Mouse (Mus musculus) stomach, embryonic 16.5 days (tissue): Measurements from ENCODE around the gene Mllt3. TPM values are rescaled to one million over a fixed set of nuclear protein-coding genes. Genes with fewer than 3 reads are reported as not detected.
"Not testable (repeated sequence)": the region's sequence is repeated elsewhere in the genome, so short reads cannot be mapped to it uniquely, and the experiment has no call there.

Experiments
- ATAC-seq: fragments of 200-750 bp; cut with Nextera tagmentation; 2 replicates; pipeline ENCODE4 v1.8.0; 2017; ENCODE audit warnings: moderate number of reproducible peaks, moderate TSS enrichment; ENCODE audit not compliant: insufficient read depth, low FRiP score
- H3K27ac ChIP-seq: fragments of 300-500 bp; sonication (generic); 2 replicates; pipeline ENCODE4 v1.5.1; 2014; ENCODE audit warnings: low read length
- H3K27me3 ChIP-seq: fragments of 300-500 bp; sonication (generic); 2 replicates; pipeline ENCODE4 v1.6.1; 2014; ENCODE audit warnings: low read length, control low read depth, mixed read lengths; ENCODE audit not compliant: control insufficient read depth, insufficient read depth
- H3K36me3 ChIP-seq: fragments of 300-500 bp; sonication (generic); 2 replicates; pipeline ENCODE4 v1.6.1; 2014; ENCODE audit warnings: low read length; ENCODE audit not compliant: control insufficient read depth, insufficient read depth
- H3K4me1 ChIP-seq: fragments of 300-500 bp; sonication (generic); 2 replicates; pipeline ENCODE4 v1.6.1; 2014; ENCODE audit warnings: low read length, control low read depth, mixed read lengths; ENCODE audit not compliant: control insufficient read depth, insufficient read depth
- H3K4me2 ChIP-seq: fragments of 300-500 bp; sonication (generic); 2 replicates; pipeline ENCODE4 v1.6.1; 2014; ENCODE audit warnings: low read depth, low read length, mixed read lengths
- H3K4me3 ChIP-seq: fragments of 300-500 bp; sonication (generic); replicated peaks from 2 replicates; pipeline ENCODE4 v1.5.1; 2014; ENCODE audit warnings: mild to moderate bottlenecking, low read length
- H3K9ac ChIP-seq: fragments of 300-500 bp; sonication (generic); 2 replicates; pipeline ENCODE4 v1.6.1; 2014; ENCODE audit warnings: low read length
- H3K9me3 ChIP-seq: fragments of 300-500 bp; sonication (generic); replicated peaks from 2 replicates; pipeline ENCODE4 v1.6.1; 2016; ENCODE audit warnings: low read length, control low read depth; ENCODE audit not compliant: control insufficient read depth
- WGBS: fragments of 180-500 bp; shearing (Covaris S2); extraction: QIAGEN DNeasy Blood & Tissue Kit; methylation state at CpG from one replicate; pipeline ENCODE4 v1.1.7; 2014; 5-methylcytosine and 5-hydroxymethylcytosine counted together
- polyA plus RNA-seq: library from polyadenylated mRNA; unstranded; fragments of >200 nt; fragmentation: Nextera tagmentation; extraction: Ambion mirVana; gene quantifications from 2 replicates; pipeline ENCODE4 v1.2.1, GENCODE M21; 2015

Gene Mllt3
- polyA plus RNA-seq, 1 experiment from 2014 or later, result 41.5 TPM

GRCm38 (mm10) chr4:87991710-87992109, 41.5 kb downstream of the Mllt3 start:
- WGBS, result 80% methylated on average over 5 of the region's 5 CpGs
- Histone ChIP-seq H3K4me2 (no peak overlapping the region), H3K4me1 (peaks cover 6% of the 10 kb centered on the region; the same call in 1 of the 2 replicates), H3K9me3 (no peaks in the 10 kb centered on the region), H3K36me3 (no peaks in the 10 kb centered on the region), H3K4me3 (no peak overlapping the region), H3K27ac (no peak overlapping the region), H3K9ac (no peak overlapping the region), H3K27me3 (no peaks in the 10 kb centered on the region)
- ATAC-seq, result no peak

- no peak for ATAC-seq
- Histone ChIP-seq H3K27ac (no peak overlapping the region), H3K27me3 (no peaks in the 10 kb centered on the region), H3K9ac (no peak overlapping the region), H3K9me3 (no peaks in the 10 kb centered on the region), H3K4me2 (no peak overlapping the region), H3K4me1 (peaks cover 6% of the 10 kb centered on the region; the same call in 1 of the 2 replicates), H3K4me3 (no peak overlapping the region), H3K36me3 (no peaks in the 10 kb centered on the region)
- 76% methylated on average over 5 of the region's 5 CpGs for WGBS
These were observed 42.2 kb downstream of the Mllt3 start for GRCm38 (mm10) chr4:87990940-87991339.

GRCm38 (mm10) chr4:87985281-87985680, 47.9 kb downstream of the Mllt3 start:
- Histone ChIP-seq H3K4me3 (no peak overlapping the region), H3K27ac (peak overlapping the region; percentile 76), H3K9me3 (no peaks in the 10 kb centered on the region), H3K36me3 (no peaks in the 10 kb centered on the region), H3K27me3 (no peaks in the 10 kb centered on the region), H3K9ac (no peak overlapping the region), H3K4me1 (peaks cover 29% of the 10 kb centered on the region), H3K4me2 (peak overlapping the region; percentile 24; the same call in 1 of the 2 replicates)
- no peak for ATAC-seq
- WGBS, result 45% methylated on average over 4 of the region's 4 CpGs

- H3K9me3 ChIP-seq, result no peaks in the 10 kb centered on the region
- peaks cover 29% of the 10 kb centered on the region for H3K4me1 ChIP-seq
- H3K9ac ChIP-seq, result no peak overlapping the region
- H3K4me2 ChIP-seq, result peak overlapping the region; percentile 24
- H3K27ac ChIP-seq, result peak overlapping the region; percentile 76
- ATAC-seq, result peak; percentile 92; the same call in 1 of the 2 replicates
- WGBS, result 23% methylated on average over 3 of the region's 3 CpGs
- H3K4me3 ChIP-seq, result no peak overlapping the region
- no peaks in the 10 kb centered on the region for H3K36me3 ChIP-seq
- no peaks in the 10 kb centered on the region for H3K27me3 ChIP-seq
These were observed 48.6 kb downstream of the Mllt3 start for GRCm38 (mm10) chr4:87984589-87984988.

GRCm38 (mm10) chr4:87984091-87984490, 49.1 kb downstream of the Mllt3 start:
- no peak overlapping the region for H3K9ac ChIP-seq
- H3K4me3 ChIP-seq, result no peak overlapping the region
- no peaks in the 10 kb centered on the region for H3K36me3 ChIP-seq
- H3K27me3 ChIP-seq, result no peaks in the 10 kb centered on the region
- H3K4me1 ChIP-seq, result peaks cover 27% of the 10 kb centered on the region
- H3K4me2 ChIP-seq, result peak overlapping the region; percentile 23; the same call in 1 of the 2 replicates
- WGBS, result 47% methylated on average over 5 of the region's 5 CpGs
- H3K9me3 ChIP-seq, result no peaks in the 10 kb centered on the region
- H3K27ac ChIP-seq, result peak overlapping the region; percentile 76
- no peak for ATAC-seq

- H3K9ac ChIP-seq, result no peak overlapping the region
- no peak overlapping the region for H3K4me3 ChIP-seq
- no peaks in the 10 kb centered on the region for H3K36me3 ChIP-seq
- H3K9me3 ChIP-seq, result no peaks in the 10 kb centered on the region
- no peak overlapping the region for H3K4me2 ChIP-seq
- H3K27me3 ChIP-seq, result no peaks in the 10 kb centered on the region
- peaks cover 32% of the 10 kb centered on the region for H3K4me1 ChIP-seq
- no peak for ATAC-seq
- H3K27ac ChIP-seq, result no peak overlapping the region
- 39% methylated on average over 5 of the region's 5 CpGs for whole genome bisulfite sequencing
These were observed 50.6 kb downstream of the Mllt3 start for GRCm38 (mm10) chr4:87982578-87982977.

GRCm38 (mm10) chr4:87977820-87978448, 55.2 kb downstream of the Mllt3 start:
- WGBS, result 24% methylated on average over 11 of the region's 11 CpGs
- no peak for ATAC-seq
- no peak overlapping the region for H3K4me3 ChIP-seq
- peaks cover 10% of the 10 kb centered on the region for H3K4me1 ChIP-seq
- H3K9ac ChIP-seq, result no peak overlapping the region
- H3K36me3 ChIP-seq, result no peaks in the 10 kb centered on the region
- no peaks in the 10 kb centered on the region for H3K9me3 ChIP-seq
- H3K27me3 ChIP-seq, result no peaks in the 10 kb centered on the region
- no peak overlapping the region for H3K4me2 ChIP-seq
- peak overlapping the region; percentile 6; the same call in 1 of the 2 replicates for H3K27ac ChIP-seq

GRCm38 (mm10) chr4:87965836-87966235, 67.3 kb downstream of the Mllt3 start:
- Histone ChIP-seq H3K4me1 (peaks cover 4% of the 10 kb centered on the region), H3K36me3 (no peaks in the 10 kb centered on the region), H3K9me3 (no peaks in the 10 kb centered on the region), H3K4me3 (no peak overlapping the region), H3K27ac (no peak overlapping the region), H3K9ac (no peak overlapping the region), H3K4me2 (no peak overlapping the region), H3K27me3 (no peaks in the 10 kb centered on the region)
- WGBS, result 67% methylated on average over 7 of the region's 7 CpGs
- ATAC-seq, result no peak

- not testable (repeated sequence) for H3K4me2 ChIP-seq, H3K27ac ChIP-seq, H3K4me1 ChIP-seq, H3K36me3 ChIP-seq, H3K27me3 ChIP-seq, H3K4me3 ChIP-seq, H3K9ac ChIP-seq, H3K9me3 ChIP-seq, ATAC-seq
- 95% methylated on average over 1 of the region's 2 CpGs for WGBS
These were observed 68.3 kb downstream of the Mllt3 start for GRCm38 (mm10) chr4:87964890-87965289.
